Mouse (Mus musculus): Measurements from ENCODE around the gene Frmd7. TPM values are rescaled to one million over a fixed set of nuclear protein-coding genes. Genes with fewer than 3 reads are reported as not detected.

Frmd7 gene
- polyA plus RNA-seq (2012; rRNA removed), result 0.15 TPM in 1 of 2 replicates, not detected in the other

DNA sequence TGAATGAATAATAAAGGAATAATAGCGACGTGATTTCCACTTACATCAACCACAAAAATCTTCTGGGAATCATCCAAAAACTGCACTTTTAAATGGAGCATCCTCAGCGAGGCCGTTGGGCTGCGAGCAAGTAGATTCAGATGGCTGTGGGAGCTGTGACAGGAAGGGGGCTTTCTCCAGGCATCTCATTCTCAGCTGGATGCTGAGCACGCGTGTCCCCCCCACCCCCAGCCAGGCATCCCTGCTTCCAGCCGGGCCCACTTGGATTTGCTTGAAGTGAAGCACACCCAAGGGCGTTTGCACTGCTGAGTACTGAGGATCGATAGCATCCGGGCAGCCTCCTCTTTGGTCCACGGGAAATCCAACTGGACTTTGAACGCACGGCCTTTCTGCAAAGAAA lies at the start of gene Frmd7:
Gene Frmd7 (minus strand): TSS at position 101 of the 400 bp plus-strand sequence.
- DNase-seq, result no peak
- Histone ChIP-seq H3K36me3 (ENCODE audit: control insufficient read depth, insufficient read depth, low read length) (no peaks in the 10 kb centered on the region), H3K27me3 (replicated peaks; ENCODE audit: control insufficient read depth, insufficient read depth, low read length) (no peaks in the 10 kb centered on the region), H3K4me3 (ENCODE audit: insufficient read depth, low read depth, low read length) (no peak within 1 kb of the TSS), H3K27ac (ENCODE audit: insufficient read depth, low read depth, low read length) (no peak within 1 kb of the TSS), H3K4me1 (ENCODE audit: control insufficient read depth, insufficient read depth, low read length) (no peaks in the 10 kb centered on the region)
- TF ChIP-seq POLR2A (IDR thresholded peaks at IDR 0.05; ENCODE audit: low read depth, low read length) (no peak), CTCF (conservative IDR thresholded peaks at IDR 0.05; ENCODE audit: insufficient read depth, insufficient read length, low read depth, low read length) (no peak)
- 69% methylated on average over 14 of the region's 14 CpGs for WGBS

- WGBS, result 93% methylated on average over 5 of the region's 5 CpGs
- H3K4me3 ChIP-seq (ENCODE audit: insufficient read depth, low read depth, low read length), result no peak overlapping the region
- no peak for TF ChIP-seq CTCF (conservative IDR thresholded peaks at IDR 0.05; ENCODE audit: insufficient read depth, insufficient read length, low read depth, low read length)
- no peak for TF ChIP-seq POLR2A (IDR thresholded peaks at IDR 0.05; ENCODE audit: low read depth, low read length)
- H3K27me3 ChIP-seq (replicated peaks; ENCODE audit: control insufficient read depth, insufficient read depth, low read length), result no peaks in the 10 kb centered on the region
- no peak for DNase-seq
- H3K36me3 ChIP-seq (ENCODE audit: control insufficient read depth, insufficient read depth, low read length), result no peaks in the 10 kb centered on the region
- H3K4me1 ChIP-seq (ENCODE audit: control insufficient read depth, insufficient read depth, low read length), result no peaks in the 10 kb centered on the region
- no peak overlapping the region for H3K27ac ChIP-seq (ENCODE audit: insufficient read depth, low read depth, low read length)
Measured at GRCm38 (mm10) chrX:50991324-50991723, 48.8 kb upstream of the Frmd7 start.

DNA sequence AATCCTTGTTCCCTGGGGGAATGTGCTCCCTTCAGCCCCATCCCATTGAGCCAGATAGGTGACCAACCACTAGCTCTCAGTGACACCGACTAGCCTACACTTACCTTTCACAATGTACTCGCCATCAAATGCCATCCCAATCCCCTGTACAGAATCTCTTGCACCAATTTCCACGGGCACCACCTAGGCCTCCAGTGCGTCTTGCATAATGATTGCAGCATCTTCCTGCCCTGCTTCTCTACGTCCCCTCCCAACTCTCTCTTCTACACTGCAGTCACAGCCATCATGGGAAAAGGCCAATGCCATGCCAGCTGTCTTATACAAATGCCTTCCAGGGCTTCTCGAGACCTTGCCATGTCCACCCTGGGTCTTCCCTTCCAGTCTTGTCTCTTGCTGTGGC lies 47.4 kb upstream of the Frmd7 start:
- Histone ChIP-seq H3K27ac (ENCODE audit: insufficient read depth, low read depth, low read length) (no peak overlapping the region), H3K27me3 (replicated peaks; ENCODE audit: control insufficient read depth, insufficient read depth, low read length) (no peaks in the 10 kb centered on the region), H3K4me1 (ENCODE audit: control insufficient read depth, insufficient read depth, low read length) (no peaks in the 10 kb centered on the region)

DNA sequence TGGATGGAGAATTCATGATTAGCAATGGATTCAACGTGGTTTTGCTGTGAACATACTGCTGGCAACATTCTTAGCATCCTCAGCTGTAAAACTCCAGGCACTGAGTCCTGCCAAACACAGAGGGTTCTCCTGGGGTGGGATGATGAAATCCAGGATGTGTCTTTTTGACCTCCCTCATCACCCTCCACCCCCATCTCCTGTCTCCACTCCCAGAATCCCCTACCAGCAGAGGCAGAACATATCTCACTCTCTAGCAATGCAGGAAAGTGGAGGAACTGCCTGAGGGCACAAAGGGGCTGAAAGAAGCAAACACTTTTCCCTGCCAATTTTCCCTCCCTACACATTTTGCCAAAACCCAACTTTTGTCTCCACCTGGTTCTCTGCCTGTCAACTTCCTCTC lies 46.1 kb upstream of the Frmd7 start:
- TF ChIP-seq CTCF (conservative IDR thresholded peaks at IDR 0.05; ENCODE audit: insufficient read depth, insufficient read length, low read depth, low read length) (no peak), POLR2A (IDR thresholded peaks at IDR 0.05; ENCODE audit: low read depth, low read length) (no peak)
- WGBS, result 83% methylated on average over 1 of the region's 1 CpGs

More for the DNA sequence above, 47.4 kb upstream of the Frmd7 start:
- no peak for TF ChIP-seq CTCF (conservative IDR thresholded peaks at IDR 0.05; ENCODE audit: insufficient read depth, insufficient read length, low read depth, low read length)
- TF ChIP-seq POLR2A (IDR thresholded peaks at IDR 0.05; ENCODE audit: low read depth, low read length), result no peak
- DNase-seq, result no peak
- 87% methylated on average over 6 of the region's 6 CpGs for WGBS
- H3K36me3 ChIP-seq (ENCODE audit: control insufficient read depth, insufficient read depth, low read length), result no peaks in the 10 kb centered on the region
- no peak overlapping the region for H3K4me3 ChIP-seq (ENCODE audit: insufficient read depth, low read depth, low read length)

DNA sequence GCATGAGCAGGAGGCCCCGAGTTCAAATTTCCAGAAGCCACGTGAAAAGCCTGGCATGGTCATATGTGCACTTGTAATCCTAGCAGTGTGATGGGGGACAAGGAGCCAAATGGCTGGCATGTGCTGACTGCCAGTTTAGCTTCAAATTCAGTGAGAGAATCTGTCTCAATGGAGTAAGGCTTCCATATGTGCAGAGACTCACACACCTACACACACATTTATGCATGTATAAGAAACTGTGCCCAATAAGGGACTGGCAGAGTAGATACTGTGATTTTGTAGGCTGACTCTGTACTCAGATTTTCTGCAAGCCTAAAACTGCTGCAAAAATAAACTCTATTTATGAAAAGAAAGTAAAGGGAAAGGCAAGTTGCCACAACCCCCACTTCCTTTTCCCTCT lies 35.9 kb upstream of the Frmd7 start:
- TF ChIP-seq POLR2A (IDR thresholded peaks at IDR 0.05; ENCODE audit: low read depth, low read length) (no peak), CTCF (conservative IDR thresholded peaks at IDR 0.05; ENCODE audit: insufficient read depth, insufficient read length, low read depth, low read length) (no peak)
- H3K27ac ChIP-seq (ENCODE audit: insufficient read depth, low read depth, low read length), result no peak overlapping the region

More for the DNA sequence above, 46.1 kb upstream of the Frmd7 start:
- Histone ChIP-seq H3K27ac (ENCODE audit: insufficient read depth, low read depth, low read length) (no peak overlapping the region), H3K4me3 (ENCODE audit: insufficient read depth, low read depth, low read length) (no peak overlapping the region), H3K36me3 (ENCODE audit: control insufficient read depth, insufficient read depth, low read length) (no peaks in the 10 kb centered on the region), H3K27me3 (replicated peaks; ENCODE audit: control insufficient read depth, insufficient read depth, low read length) (no peaks in the 10 kb centered on the region), H3K4me1 (ENCODE audit: control insufficient read depth, insufficient read depth, low read length) (no peaks in the 10 kb centered on the region)
- DNase-seq, result no peak

DNA sequence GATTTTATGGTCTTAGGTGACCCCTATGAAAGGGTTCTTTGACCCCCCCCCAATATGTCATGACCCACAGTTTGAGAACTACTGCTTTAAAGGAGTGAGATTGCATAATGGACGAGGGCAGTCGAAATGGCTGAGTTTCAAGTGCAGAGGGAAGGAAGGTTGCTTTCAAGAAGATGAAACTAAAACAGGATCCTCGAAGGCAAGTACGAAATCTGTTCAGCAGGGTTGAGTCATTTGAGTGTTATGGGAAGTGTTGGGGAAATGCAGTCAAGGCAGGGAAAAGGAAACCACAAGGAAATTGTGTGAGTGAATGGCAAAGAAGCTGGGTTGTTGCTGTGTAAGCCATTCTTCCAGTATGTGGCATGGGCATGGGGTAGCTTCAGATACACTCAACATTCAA lies 29.6 kb upstream of the Frmd7 start:
- Histone ChIP-seq H3K4me3 (ENCODE audit: insufficient read depth, low read depth, low read length) (no peak overlapping the region), H3K27ac (ENCODE audit: insufficient read depth, low read depth, low read length) (no peak overlapping the region), H3K36me3 (ENCODE audit: control insufficient read depth, insufficient read depth, low read length) (no peaks in the 10 kb centered on the region), H3K27me3 (replicated peaks; ENCODE audit: control insufficient read depth, insufficient read depth, low read length) (no peaks in the 10 kb centered on the region), H3K4me1 (ENCODE audit: control insufficient read depth, insufficient read depth, low read length) (no peaks in the 10 kb centered on the region)
- 86% methylated on average over 4 of the region's 4 CpGs for WGBS
- no peak for DNase-seq
- TF ChIP-seq CTCF (conservative IDR thresholded peaks at IDR 0.05; ENCODE audit: insufficient read depth, insufficient read length, low read depth, low read length) (no peak), POLR2A (IDR thresholded peaks at IDR 0.05; ENCODE audit: low read depth, low read length) (no peak)

More for the DNA sequence above, 35.9 kb upstream of the Frmd7 start:
- no peak for DNase-seq
- Histone ChIP-seq H3K4me1 (ENCODE audit: control insufficient read depth, insufficient read depth, low read length) (no peaks in the 10 kb centered on the region), H3K4me3 (ENCODE audit: insufficient read depth, low read depth, low read length) (no peak overlapping the region), H3K27me3 (replicated peaks; ENCODE audit: control insufficient read depth, insufficient read depth, low read length) (no peaks in the 10 kb centered on the region), H3K36me3 (ENCODE audit: control insufficient read depth, insufficient read depth, low read length) (no peaks in the 10 kb centered on the region)
- WGBS, result 83% methylated on average over 2 of the region's 2 CpGs

GRCm38 (mm10) chrX:50969907-50970306 lies 27.4 kb upstream of the Frmd7 start:
- H3K4me1 ChIP-seq (ENCODE audit: control insufficient read depth, insufficient read depth, low read length), result no peaks in the 10 kb centered on the region
- 88% methylated on average over 5 of the region's 5 CpGs for WGBS
- no peaks in the 10 kb centered on the region for H3K36me3 ChIP-seq (ENCODE audit: control insufficient read depth, insufficient read depth, low read length)

More at GRCm38 (mm10) chrX:50969907-50970306, 27.4 kb upstream of the Frmd7 start:
- Histone ChIP-seq H3K4me3 (ENCODE audit: insufficient read depth, low read depth, low read length) (no peak overlapping the region), H3K27me3 (replicated peaks; ENCODE audit: control insufficient read depth, insufficient read depth, low read length) (no peaks in the 10 kb centered on the region), H3K27ac (ENCODE audit: insufficient read depth, low read depth, low read length) (no peak overlapping the region)
- DNase-seq, result no peak
- TF ChIP-seq POLR2A (IDR thresholded peaks at IDR 0.05; ENCODE audit: low read depth, low read length) (no peak), CTCF (conservative IDR thresholded peaks at IDR 0.05; ENCODE audit: insufficient read depth, insufficient read length, low read depth, low read length) (no peak)
